Mouse (Mus musculus) telencephalon, adult 2 months (tissue): Measurements from ENCODE around the gene Eif2s2.
"Not testable (repeated sequence)": the region's sequence is repeated elsewhere in the genome, so short reads cannot be mapped to it uniquely, and the experiment has no call there.

Experiments
- DNase-seq: peaks from one replicate; pipeline ENCODE4 v3.0.0-alpha.2; 2011; ENCODE audit warnings: low read depth, low spot score

Eif2s2 gene

DNA sequence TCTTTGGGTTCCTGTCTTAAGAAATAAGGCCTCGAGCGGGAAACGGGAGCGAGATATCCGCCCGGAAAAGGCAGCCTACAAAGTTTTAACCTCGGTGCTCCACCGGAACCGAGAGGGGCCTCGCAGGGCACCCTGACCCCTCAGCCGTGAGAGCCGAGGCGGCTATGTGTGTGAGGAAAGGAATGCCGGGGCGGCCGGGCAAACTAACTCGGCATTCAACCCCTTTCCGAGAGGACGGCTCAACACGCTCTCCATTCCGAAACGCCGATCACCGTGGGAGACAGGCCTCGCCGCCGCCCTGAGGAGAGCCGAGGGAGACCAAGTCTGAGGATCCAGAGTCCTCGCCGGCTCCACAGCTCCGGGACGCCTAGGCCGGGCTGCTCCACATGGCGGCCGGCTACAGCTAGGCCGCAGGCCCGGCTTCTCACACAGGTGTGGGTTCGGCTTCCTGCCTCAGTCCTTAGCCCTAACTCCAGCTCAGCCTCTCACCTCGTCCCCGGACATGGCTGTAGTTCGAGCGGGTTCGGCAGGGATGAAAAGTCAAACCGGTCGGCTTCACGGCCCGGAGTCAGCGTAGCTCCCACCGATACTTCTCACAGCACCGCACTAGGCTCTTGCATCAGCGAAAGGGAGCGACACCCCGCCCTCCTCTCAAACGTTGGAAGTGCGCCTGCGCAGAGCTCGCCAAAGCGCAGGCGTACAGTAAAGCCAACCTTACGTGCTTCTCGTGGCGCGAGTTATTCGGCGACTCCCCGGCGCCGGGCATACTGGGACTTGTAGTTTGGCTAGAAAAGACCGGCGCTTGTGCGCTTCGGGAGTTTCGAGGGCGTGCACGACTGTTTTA is at the start of gene Eif2s2:
Eif2s2 (minus strand) TSS at position 735 of the 844 bp plus-strand sequence.
- peak; percentile 98 for DNase-seq

DNA sequence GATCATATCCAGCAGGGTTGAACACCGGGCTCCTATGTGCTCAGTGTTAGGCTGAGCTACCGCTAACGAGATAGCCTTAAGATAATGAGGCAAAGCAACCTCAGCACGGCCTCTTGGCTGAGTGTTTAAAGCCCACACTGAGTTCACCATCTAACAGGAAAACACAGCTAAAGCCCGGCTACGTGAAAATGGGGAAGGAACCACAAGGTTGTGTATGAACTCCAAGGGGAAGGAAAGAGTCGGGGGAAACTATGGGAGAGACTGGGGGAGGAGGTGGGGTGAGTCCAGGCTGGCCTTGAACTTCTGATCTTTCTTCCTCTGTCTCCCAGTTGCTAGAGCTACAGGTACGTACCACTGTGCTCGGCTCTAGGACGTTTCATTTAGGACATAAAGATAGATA is 49.2 kb upstream of the Eif2s2 start:
- DNase-seq, result no peak

DNA sequence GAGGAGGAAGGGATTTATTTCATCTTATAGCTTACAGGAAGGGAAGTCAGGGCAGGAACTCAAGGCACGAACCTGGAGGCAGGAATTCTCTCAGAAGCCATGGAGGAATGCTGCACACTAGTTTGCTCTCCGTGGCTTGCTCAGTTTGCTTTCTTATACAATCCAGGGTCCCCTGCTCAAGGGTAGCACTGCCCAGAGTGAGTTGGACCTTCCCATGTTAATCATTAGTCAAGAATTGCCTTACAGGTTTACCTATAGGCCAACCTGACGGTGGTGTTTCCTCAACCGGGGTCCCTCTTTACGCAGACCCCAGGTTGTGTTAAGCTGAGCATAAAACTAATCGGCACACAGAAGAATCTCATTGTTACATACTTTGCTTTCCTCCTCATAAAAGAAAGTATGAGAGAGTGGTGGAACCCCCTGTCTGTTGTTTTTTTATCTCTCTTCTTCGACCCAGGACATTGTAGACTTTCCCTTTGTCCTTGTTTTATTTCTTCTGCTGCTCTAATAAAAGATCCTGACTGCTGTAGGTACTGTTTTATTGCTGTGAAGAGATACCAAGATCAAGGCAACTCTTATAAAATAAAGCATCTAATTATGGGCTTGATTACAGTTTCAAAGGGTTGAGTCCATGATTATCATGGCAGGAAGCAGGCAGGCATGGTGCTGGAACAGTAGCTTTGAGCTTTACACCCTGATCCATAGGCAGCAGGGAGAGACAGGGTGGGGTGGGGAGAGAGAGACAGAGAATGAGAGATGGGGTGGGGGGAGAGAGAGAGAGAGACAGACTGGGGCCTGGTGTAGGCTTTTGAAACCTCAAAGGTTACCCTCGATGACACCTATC is 45.0 kb upstream of the Eif2s2 start:
- no peak for DNase-seq

DNA sequence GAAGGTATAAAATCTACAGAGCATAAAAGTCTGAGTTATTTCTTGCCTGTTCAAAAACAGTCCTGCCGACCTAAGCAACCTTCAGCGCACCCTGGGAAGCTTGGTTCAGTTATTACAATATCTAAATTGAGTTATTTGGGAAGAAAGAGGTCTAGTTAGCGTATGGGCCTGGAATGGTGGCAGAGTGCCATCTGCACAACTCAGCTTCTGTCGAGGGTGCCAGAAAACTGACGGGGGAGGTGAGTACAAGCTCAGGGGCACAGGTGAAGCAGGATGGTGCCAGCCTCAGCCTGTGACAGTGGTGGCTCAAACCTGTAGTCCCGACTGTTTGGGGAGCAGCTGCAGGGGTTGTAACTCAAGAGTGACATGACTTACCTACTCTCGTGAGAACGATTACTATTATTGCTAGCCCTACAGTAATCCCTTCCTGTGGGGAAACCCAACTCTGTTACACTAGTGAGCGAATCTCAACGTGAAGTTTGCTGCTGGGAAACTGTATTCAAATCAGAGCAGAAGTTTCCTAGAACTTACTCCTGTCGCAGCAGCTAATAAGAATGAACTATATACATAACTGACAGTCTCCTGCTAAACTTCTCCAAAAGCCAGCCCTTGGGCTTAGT is 43.9 kb upstream of the Eif2s2 start:
- DNase-seq, result no peak

DNA sequence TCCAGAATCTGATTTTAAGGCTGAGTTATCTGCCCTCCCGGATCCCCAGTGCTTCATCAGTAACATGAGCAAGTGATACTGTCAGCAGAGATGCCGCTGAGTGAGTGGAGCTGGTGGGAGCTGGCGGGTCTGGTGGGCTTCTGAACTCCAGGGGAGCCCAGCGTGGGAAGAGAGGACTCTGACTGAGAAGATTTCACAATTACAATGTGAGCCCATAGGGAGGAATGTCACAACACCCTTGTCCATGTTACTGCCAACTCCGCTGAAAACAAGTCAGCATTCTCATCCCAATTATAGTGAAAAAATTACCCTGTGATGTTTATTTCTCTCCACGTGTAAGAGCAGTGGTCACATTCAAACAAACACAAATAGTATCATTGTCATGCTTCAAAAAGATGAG is 43.4 kb upstream of the Eif2s2 start:
- DNase-seq, result no peak

DNA sequence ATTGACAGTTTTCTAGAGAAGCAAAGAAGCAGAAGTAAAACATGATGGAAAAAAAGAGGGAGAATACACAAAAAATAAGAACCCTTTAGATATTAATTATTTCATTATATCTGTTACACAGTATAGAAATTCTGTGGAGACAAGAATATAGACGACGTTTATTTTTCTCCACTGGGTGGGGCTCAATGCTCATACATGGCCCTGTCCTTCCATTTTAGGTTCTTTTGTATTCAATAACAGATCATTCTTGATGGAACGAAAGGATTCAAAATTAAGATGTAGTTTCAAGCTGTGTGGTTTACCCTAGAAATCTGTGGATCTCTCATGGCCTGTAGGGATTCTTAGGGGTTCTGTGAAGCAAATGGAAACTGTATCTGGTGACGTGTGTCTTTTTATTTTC is 41.1 kb upstream of the Eif2s2 start:
- no peak for DNase-seq

DNA sequence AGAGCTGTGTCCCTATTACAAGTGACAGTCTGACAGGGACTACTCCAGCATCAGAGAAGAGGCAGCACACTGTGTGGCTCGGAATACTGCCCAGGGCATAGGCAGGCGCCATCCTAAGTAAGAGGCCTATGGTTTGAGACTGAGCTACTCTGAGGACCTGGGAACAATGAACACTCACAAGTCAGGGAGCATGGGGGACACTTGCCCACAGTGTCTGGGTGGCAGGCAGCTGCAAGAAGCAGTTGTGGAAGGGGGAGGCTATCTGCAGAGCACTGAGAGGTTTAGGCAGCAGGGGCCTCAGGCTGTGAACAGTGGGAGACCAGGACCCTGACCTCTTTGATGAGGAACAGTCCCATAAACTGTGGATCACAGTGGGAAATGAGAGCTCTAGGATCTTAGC is 35.6 kb upstream of the Eif2s2 start:
- no peak for DNase-seq

DNA sequence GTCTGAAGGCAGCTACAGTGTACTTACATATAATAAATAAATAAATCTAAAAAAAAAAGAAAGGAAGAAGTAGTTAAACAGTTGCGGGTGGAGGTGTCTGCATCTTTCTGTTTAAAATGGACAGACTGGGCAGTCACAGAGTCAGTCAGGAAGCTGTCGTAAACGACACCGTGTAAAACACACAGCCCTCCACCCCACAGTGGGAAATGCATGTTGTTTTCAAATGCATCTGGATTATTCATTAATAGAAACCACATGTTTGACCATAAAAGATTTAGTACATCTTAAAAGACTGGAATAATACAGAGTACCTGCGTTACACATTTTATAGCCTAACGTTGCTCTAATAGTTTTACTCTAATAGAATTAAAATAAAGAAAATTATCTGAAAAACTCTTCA is 34.1 kb upstream of the Eif2s2 start:
- no peak for DNase-seq

DNA sequence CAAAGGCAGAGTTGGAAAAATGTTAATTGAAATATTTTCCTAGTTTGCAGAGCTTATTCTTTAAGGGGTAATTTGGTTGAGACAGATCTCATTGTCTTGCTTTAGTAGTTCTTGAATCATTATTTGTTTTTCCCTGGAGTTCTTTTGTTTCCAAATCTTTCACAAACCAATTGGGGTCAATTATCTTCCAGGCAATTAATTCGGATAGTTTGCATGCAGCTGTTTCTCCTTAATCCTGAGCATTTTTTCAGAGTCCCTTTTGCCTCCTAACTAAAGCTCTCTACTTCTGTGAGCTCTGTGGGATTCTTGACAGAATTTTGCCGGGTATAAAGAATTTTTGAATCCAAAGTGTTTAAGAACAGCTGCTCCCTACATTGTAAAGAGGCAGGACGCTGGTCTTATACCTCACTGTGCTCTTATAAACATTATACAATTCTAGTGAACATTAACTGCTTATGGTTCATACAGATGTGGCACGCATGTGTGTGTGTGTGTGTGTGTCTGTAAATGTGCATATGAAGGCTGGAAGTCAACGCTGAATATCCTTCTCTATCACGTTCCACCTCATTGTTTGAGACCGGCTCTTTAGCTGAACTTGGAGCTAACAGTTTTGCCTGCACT is 32.8 kb upstream of the Eif2s2 start:
- DNase-seq, result no peak

DNA sequence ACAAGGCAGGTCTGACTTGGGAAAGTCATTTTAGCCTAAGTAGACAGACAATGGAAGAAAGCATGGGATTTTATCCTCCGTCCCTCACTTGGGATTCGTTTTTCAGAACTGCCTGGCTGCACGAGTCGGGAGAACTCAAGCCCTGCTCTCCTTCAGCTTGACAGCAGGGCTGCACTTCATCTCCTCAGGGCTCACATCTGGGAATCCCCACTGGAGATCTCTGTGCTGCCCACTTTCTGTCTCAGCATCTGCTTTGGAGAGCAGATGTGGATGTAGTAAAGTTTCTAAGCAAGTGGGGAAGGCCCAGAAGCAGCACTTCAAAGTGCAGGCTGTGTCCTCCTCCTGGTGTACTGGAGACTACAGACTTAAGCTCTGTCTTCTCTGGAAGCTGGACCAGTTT is 29.4 kb upstream of the Eif2s2 start:
- not testable (repeated sequence) for DNase-seq

DNA sequence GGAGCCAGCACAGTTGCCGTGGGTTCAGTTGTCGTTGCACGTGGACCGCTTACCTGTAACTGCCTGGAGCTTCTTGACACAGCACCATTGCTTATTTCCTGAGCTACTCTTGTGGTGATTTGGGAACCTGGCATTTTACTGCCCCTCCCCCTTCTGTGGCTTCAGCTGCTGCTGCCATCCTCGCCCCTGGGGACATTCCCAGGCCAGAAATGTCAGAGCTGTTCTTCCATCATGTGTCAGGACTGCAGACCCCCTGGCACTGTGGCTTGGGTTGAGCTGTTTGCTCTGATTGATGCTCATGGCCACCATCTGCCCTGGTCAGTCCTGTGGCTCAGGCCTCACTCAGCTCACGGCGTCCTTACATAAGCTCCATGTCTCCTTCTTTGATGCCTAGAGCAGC is 28.2 kb upstream of the Eif2s2 start:
- no peak for DNase-seq

DNA sequence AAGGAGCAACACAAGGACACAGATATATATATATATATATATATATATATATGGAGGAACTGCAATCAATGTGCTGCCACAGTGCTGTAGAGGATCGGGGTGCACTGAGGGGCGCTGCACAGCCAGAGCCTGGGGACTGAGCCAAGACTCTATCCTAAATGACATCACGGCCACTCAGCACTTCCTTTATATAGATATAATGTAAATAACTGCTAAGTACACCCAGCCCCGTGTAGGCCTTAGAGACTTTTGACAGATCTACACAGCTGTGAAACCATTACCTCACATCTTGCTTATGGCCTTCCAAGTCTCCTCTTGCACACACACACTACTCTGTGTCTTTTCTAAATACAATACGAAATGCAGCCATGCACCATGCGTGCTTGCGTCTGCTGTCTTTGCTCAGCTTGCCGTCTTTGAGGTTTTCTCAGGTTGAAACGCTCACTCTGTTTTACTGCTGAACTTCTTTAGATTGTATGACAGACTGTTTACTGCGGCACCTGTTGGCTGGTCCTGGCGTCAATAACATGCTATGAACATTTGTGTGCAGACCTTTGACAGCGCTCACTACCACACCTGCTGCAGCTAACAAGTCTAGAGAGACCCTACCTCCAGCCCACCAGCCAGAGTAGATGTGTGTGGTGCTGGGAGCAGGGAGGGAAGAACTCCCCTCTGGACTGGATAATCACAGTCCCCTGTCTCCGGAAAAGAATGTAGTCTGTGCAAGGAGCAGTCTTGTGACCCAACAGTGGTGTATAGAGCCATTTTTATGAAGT is 25.3 kb upstream of the Eif2s2 start:
- no peak for DNase-seq

DNA sequence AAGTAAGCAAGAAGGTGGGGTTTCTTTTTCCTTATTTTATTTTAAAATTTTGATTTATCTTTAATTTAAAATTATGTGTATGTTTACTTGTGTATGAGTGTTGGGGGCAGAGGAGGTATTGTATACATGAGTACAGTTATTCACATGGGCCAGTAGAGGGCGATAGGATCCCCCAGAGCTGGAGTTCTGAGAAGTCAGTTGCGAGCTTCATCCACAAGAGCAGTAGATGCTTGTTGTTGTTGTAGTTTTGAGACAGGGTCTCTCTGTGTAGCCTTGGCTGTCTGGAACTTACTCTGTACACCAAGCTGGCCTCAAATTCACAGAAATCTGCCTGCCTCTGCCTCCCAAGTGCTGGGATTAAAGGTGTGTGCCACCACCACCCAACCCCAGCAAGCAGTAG is 23.8 kb upstream of the Eif2s2 start:
- no peak for DNase-seq

DNA sequence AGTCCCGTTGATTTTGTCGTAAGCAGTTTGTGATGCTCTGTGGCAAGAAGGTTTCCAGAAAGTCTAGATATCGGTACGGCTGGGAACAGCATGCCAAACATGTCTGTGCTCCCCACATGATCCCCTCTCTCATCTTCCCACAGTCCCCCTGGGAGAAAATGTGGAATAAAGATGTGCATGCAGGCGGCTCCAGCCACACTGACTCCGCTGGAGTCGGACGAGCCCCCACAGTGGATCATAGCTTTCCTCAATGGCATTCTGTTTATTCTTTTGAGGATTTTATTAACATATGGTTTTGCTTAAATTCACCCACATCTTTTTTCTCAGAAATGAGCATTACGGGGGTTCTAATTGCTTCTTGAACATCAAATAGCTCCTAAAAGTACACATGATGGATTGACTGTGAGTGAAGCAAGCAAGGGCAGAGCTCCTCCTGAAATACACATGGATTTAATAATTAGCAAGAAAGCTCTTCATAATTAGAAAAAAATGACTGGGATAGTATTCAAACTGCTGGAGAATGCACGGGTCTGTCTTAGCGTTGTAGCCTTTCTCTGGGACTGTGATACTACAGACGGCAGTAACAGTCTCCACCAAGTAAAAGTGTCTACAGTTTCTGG is 23.3 kb upstream of the Eif2s2 start:
- DNase-seq, result no peak

DNA sequence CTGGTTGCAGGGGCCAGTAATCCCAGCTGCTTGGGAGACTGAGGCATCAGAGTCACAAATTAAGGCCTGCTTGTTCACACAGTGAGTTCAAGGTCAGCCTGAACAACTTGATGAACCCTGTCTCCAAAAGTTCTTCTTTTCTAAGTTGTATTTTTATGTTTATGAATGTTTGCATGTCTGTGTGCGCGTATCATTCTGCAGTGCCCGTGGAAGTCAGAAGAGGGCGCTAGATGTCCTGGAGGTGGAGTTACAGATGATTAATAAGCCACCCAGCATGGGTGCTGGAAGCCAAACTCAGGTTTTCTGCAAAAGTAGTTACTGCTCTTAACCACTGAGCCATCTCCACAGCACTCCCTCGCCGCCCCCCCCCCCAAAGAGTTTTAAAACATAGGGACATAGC is 17.1 kb upstream of the Eif2s2 start:
- no peak for DNase-seq

DNA sequence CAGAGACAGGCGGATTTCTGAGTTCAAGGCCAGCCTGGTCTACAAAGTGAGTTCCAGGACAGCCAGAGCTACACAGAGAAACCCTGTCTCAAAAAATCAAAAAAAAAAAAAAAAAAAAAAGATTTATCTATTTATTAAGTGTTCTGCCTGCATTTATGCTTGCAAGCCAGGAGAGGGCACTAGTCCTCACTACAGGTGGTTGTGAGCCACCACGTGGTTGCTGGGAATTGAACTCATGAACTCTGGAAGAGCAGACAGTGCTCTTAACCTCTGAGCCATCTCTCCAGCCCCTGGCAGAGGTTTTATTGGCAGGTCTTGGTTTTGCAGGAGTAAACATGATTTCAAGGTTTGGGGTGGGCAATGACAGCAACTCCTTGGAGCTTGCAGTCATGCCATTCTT is 15.5 kb upstream of the Eif2s2 start:
- DNase-seq, result not testable (repeated sequence)

DNA sequence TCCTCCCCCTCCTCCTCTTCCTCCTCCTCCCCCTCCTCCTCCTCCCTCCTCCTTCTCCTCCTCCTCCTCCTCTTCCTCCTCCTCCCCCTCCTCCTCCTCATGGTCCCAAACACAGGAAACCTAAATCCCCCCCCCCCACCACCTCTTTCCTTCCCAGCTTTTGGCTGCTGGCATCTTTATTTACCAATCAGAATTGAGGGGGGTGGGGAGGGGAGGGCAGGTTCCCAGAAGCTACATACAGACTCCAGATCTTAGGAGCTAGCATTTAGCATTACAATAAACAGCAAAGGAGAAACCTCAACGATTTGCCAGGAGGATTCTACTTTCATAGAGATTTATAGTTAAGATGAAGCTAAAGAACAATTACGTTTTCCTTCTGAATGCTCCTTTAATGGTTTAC is 13.1 kb upstream of the Eif2s2 start:
- DNase-seq, result no peak

DNA sequence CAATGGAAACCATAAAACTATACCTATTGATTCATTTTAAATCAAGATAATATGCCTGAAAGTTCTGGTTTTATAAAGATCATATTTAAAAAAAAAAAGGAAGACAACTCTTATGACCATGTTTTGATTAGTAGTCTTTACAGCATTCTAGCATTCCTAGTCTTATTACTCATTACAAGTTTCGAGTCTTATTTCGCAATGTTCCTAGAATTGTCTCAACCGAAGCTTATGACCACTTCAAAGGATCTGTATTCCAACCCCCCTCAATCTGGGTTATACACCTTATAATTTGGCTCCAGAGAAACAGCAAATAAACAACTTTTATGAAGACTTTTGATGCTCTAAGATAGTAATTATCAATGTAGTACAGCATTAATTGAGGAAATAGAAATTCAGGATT is 9.4 kb upstream of the Eif2s2 start:
- DNase-seq, result no peak

DNA sequence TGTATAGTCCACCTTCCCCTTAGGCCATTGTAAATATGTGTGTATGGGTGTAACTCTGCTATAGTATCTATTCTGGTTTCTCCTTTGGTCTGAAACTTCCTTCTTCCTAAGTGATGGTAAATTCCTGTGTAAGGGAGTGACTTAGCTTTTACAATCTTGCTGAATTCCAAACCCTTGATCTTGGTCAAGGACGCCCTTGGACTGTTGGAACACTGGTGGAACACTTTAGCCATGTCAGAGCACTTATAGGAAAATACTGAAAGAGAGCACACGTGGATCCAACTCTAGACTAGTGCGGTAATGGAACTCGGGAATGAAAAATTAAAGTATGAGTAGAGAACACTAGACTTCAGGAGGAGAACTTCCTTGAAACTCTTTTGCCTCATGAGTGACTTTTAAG is 6.7 kb upstream of the Eif2s2 start:
- not testable (repeated sequence) for DNase-seq

DNA sequence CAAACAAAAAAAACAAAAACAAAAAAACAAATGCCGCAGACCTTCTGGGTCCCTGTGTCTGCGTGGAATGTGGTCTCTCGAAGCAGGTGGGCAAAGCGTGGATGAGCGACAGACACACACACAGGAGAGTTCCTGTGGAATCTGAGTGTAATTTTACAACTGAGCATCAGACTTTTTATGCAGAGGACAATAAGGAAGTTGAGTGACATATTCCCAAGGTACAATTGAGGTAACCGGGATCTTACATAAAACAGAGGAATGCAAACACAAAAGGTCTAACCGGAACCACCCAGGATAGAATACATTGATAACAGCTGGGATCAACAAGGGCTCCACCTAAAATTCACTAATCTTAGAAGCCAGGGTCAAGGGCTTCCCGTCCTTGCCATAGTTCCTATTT is 6.3 kb upstream of the Eif2s2 start:
- DNase-seq, result not testable (repeated sequence)

DNA sequence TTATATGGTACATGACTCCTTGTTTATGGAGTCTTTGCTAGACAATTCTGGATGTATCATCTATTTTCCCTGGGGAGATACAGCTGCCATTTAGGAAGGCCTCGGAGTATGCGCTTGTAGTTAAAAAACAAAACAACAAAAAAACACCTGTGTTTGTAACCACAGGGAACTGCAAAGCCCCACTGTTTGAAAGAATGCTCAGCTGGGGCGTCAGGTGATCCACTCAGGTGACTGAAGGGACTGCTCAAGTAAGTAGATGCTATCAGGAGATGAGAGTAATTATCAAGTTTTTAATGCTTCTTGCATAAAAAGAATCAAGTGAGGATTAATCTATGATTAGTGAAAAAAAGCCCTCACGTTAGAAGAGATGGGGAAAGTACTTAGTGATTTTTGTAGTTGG is 813 bp upstream of the Eif2s2 start:
- DNase-seq, result no peak
